In genomic region chr2:70337208-70337611, GRCm38 (mm10) we compare ENCODE assay signal across 8 mouse cellular contexts.
A peak's percentile ranks its signal among the peaks of the same experiment; 100 is the strongest.
DNase-seq lines count a peak whose midpoint lies in the region; ATAC-seq lines count a peak whose summit lies in the region.

No protein-coding gene starts in this region.

- WGBS in lung, embryonic 15.5 days: 3% methylated on average over 7 of the region's 7 CpGs

- H3K27ac ChIP-seq in lung, embryonic 15.5 days: peak overlapping the region; percentile 87

- no peak overlapping the region for H3K9ac ChIP-seq in lung, embryonic 15.5 days

- no peak overlapping the region for H3K4me3 ChIP-seq in lung, embryonic 15.5 days

- no peaks in the 10 kb centered on the region for H3K27me3 ChIP-seq in lung, embryonic 15.5 days

- peak overlapping the region; percentile 47 for H3K4me2 ChIP-seq in lung, embryonic 15.5 days

- H3K9me3 ChIP-seq in lung, embryonic 15.5 days: no peaks in the 10 kb centered on the region

- peak; percentile 82 for ATAC-seq in lung, embryonic 15.5 days (ENCODE audit: borderline replicate concordance, extremely low read depth, low FRiP score, low TSS enrichment)
- ATAC-seq in frontal cortex, adult (ENCODE audit: low TSS enrichment): no peak

- no peaks in the 10 kb centered on the region for H3K36me3 ChIP-seq in lung, embryonic 15.5 days

- DNase-seq in urinary bladder, postnatal 14 days (ENCODE audit: low spot score): peak; percentile 30
- DNase-seq in urinary bladder, postnatal 4 days (ENCODE audit: low spot score in 2 of 2): no peak
- DNase-seq in heart, adult 11 months: peak; percentile 93
- peak; percentile 39 for DNase-seq in kidney, adult 18-20 months
- DNase-seq in c-Kit-positive CD71-positive TER-119-positive erythroid progenitor cells, embryonic 14.5 days (ENCODE audit: low spot score): no peak
- DNase-seq in frontal cortex, postnatal 14 days (ENCODE audit: low spot score in 2 of 2): no peak

- H3K4me1 ChIP-seq in lung, embryonic 15.5 days: peaks cover 50% of the 10 kb centered on the region

Comparison
In these comparisons a context has a peak if more than half of its experiments do, and no peak if none do; other contexts are left out.
1. DNase-seq: peak in urinary bladder, postnatal 14 days (single experiment), heart, adult 11 months (single experiment) and kidney, adult 18-20 months (single experiment); none in urinary bladder, postnatal 4 days (0 of 2), c-Kit-positive CD71-positive TER-119-positive erythroid progenitor cells, embryonic 14.5 days (single experiment) and frontal cortex, postnatal 14 days (0 of 2).